Mouse (Mus musculus) adrenal gland, adult (tissue): ENCODE data around the gene Farsa.
"Not testable (repeated sequence)": the region's sequence is repeated elsewhere in the genome, so short reads cannot be mapped to it uniquely, and the experiment has no call there.

Experiments used
- DNase-seq, 2 experiments: peaks; one replicate each; pipeline ENCODE4 v3.0.0; 2022 to 2023; ENCODE audit warnings: low spot score in 1 of 2; ENCODE audit not compliant: inconsistent age in 2 of 2

Farsa gene

DNA sequence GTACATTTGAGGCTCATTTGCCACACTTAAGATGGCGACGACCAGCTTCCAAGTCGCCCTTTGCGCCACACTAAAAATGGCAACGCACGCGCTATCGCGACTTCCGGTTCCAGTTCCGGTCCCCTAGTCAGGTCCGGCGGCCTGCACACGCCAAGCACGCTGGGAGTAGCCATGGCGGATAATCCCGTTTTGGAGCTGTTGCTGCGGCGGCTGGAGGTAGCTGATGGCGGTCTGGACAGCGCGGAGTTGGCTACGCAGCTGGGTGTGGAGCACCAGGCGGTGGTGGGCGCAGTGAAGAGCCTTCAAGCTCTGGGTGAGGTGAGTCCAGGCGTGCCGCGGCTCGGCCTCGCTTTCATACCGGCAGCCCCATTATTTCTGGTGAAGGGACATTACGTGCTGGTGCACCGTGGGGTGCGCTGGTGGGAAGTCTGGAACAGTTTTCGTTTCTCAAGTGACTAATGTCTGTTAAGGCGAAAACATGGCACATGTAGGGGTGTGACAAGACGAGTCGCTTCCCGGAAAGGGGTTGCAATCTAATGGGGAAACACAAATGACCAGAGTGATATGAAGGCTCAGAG, at the start of gene Farsa:
Gene Farsa (plus strand): TSS at position 126 of the 578 bp plus-strand sequence.
- peak; percentile 93 to 97 for DNase-seq

DNA sequence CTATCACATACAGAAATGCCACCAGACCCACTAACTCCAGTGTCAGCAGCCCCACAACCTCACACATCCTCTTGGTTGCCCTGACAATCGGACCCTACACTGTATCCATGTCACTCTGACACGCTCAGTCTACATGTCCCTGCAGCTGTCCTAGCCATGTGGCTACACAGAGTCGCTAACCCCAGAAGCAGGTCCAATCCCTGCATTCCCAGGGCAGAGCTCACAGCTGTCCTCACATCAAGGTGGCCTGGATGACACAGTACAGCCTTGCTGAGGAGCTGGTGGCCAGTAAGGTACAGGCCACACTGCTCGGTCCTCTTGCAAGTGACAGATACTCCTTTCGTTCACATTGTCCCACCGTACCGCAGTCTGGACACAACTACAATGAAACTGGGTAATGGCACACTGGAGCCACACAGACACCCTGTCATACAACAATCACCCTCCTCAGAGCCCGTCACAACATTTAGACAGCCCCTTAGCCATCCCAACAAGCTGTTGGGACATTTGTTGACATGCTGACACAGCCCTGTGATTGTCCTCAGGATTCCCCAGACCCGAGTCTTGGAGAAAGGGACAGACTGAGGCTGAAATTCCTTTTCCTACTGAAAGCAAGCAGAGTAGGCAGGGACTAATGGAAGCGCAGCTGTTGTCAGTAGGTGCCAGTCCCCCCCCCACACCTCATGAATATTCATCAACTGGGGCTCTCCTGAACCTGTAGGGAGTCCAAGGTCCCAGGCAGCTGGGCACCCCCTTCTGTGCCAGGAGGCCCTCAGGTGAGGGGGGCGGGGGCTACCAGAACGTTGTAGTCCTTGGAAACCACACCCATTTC, 47.5 kb upstream of the Farsa start:
- DNase-seq, result no peak

DNA sequence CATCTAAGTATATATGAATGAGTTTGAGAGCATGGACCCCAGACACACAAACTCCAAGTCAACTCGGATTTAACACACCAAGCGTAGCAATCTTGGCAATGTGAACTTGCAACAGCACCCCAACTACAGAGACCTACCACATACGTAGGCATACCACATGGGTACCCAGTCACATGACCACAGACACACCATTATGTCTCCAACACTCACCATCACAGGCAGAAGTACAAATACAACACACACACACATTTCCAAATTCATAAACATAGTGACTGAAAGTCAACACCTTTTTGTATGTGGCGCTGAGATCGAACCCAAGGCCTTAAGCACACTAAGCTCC, 46.9 kb upstream of the Farsa start:
- DNase-seq, result no peak

DNA sequence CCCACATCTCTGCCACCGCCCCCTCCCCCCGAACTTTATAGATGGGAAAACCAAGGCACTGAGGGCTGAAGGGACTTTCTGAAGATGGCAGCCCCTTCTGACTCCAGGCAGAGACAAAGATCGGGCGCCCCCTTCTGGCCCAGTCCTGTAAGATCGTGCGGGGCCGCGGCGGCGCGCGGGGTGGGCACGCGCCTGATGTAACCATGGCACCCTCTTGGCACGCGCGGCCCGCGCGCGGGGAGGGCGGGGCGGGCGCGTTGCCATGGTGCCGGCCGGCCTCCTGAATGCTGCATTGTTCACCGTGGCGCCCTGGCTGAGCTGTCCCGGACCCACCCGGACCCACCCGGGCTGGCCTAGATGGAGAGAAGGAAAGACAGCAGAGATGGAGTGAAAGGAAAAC, 45.9 kb upstream of the Farsa start:
- peak; percentile 93 to 98 for DNase-seq

DNA sequence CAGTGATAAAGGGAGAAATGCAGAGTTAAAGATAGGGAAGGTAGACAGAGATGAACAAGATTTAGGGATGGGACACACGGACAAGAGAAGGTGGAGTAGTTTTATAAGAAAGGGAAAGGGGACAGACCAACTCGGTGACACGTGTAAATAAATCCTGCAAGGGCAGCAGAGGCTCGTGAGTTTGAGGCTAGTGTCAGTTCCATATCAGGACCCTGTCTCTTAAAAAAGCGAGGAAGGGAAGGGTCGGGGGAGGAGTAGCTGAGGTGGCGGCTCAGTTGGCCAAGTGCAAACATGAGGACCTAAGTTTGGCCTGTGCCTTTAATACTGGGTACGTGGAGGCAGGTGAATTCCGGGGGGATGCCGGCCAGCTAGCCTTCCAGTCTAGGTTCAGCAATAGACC, 45.5 kb upstream of the Farsa start:
- no peak for DNase-seq

DNA sequence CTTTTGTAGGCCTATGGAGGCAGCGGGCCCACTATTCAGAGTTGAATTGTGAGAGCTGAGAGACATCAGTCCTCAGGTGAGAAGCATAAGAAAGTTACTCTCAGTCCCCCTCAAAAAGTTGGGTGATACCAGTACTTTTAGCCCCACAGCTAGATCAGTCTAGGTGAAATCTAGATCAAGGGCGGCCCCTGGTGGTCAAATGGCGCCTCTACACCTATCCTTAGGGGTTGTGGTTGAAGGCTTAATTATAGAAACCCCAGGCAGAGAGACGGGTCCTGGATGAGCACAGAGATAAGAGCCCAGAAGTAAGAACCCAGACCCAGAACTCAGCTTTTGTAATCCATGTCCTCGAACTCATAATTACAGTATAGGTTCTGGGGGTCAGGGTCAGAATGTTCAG, 43.7 kb upstream of the Farsa start:
- peak; percentile 78 to 94 for DNase-seq

DNA sequence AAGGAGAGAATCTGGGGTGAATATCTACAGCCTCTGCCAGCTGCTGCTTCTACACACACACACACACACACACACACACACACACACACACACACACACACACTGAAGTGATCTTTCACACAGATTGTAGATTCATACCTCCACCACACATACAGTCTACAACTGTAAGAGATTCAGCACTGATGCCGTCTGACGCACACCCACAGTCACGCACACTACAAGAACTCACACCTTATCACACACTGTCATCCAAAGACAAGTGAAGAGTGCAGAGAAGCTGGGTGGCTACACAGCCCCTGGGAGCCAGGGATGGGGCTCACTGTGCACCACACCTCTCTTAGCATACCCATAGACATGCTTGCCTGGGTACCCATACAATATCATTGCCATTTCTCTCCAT, 43.0 kb upstream of the Farsa start:
- DNase-seq, result no peak

DNA sequence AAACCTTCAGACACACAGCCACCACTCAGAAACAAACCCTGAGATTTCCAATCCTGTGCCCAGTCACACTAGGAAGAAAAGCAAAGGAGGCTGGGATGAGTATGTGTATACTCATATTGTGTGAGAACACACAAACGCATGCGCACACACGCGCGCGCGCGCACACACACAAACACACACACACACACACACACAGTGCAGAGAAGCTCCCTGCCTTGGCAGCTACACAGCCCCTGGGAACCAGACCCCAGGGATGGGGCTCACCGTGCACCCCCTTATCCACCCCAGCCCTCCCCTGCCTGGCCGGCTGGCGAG, 42.6 kb upstream of the Farsa start:
- DNase-seq, result no peak

DNA sequence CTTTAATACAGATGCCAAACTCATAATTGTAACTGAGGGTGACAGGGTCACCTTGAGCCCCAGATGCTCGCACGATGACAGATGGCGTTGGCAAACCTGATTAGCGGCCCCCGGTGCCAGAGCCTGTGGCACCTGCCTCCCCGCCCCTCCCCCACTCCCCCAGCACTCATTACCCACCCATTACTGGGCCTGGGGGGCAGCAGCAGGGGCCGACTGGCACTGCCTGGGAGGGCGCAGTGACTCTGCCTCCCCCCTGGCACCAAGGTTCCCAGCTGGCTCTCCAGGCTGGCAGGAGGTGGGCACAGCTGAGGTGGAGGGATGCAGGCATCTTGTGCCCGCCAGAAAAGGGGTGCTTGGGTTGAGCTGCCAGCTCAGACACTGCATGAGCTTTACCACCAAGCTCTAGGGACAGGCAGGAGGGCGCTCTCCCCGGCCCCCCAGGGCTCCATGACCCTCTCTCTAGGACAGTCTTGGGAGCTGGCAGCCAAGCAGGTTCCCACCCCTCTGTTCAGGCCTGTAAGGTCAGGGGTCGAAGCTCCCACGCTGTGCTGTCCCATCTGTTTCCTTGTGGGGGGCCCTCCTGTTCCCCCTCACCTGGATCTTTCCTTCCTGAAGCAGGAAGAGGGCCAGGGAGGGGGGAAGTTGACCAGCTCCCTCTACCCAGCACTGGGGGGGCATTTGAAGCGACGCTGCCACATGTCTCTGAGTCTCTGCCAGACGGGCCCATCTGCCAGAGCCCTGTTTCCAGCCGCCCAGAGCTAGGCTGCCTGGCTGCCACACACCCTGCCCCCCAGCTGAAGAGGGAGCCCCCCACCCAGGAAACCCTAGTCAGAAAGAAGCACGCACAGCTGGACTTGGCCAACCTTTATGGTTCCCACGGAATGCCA, 42.0 kb upstream of the Farsa start:
- peak in 1 of 2 experiments; percentile 51 for DNase-seq

DNA sequence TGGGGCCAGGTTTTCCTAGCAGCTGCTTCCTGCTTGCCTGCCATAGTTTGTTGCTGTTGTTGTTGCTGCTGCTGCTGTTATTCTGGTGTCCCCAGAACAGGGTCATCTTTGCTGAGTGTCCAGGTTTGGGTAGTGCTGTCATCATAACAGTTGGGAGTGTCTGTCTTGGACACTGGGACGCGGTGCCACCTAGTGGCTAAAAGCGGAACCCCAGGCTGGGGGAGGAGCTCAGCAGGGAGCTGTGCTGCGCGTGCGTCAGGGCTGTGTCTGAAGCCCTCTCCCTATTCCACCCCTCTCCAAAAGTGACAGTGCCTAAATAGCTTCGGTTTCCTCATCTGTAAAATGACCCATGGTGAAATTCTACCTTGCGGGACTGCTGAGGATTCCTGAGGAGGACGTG, 41.2 kb upstream of the Farsa start:
- peak; percentile 92 to 98 for DNase-seq

DNA sequence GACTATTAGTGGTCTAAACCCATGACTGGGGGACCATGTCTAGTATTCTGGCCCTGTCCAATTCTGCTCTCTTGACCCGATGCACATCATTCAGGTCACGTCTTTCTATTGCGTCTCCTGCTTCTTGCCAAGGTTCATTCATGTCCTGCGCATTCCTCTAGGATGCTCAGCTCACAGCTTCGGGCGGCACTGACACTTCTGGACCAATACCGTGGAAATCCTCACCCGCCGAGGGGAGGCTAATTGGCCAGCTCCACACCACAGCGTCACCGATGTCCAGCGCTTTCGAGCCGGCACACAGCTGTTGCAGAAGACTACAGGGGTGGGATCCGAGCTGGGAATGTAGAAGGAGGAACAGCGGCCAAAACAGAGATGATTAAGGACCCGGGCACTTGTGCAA, 40.7 kb upstream of the Farsa start:
- DNase-seq, result peak in 1 of 2 experiments; percentile 33

DNA sequence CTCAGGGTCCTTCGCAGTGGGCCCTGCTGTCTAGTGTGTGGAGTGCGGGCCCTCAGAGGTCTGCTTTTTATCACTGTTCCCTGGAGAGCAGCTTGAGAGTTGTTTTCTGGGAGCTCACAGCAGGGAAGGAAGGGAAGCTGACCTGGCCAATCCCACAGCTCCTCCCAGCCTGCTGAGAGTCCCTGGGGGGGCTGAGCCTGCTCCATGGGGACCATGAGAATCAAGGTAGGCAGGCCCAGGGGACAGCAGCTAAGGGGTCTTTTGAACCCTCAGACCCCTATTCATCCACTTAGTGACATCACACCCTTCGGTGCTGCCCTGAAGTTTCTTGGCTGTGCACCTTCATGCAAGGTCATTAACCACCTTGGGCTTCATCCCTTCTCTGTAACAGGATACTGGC, 34.1 kb upstream of the Farsa start, which contains the start of gene Dand5:
Gene Dand5 (minus strand): TSS at position 101 of the 400 bp plus-strand sequence.
- DNase-seq, result no peak

DNA sequence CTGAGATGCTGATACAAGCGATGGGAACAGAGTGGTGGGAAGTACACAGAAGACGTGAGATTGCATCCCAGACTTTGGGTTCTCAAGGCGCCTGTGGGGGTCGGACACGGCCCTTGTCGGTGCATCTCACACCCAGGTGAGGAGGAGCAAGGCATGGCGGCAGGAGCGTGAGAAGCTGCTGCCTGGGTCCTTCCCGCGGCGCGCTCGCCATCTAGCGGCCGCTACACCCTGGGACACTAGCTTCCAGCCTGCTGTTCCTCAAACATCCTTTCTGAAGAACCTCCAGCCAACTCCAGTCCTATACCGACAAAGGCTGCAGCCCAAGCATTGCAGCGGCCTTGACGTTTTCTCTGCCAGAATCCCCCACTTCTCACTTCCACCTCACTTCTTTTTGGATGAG, 33.1 kb upstream of the Farsa start:
- DNase-seq, result peak; percentile 50 to 75

DNA sequence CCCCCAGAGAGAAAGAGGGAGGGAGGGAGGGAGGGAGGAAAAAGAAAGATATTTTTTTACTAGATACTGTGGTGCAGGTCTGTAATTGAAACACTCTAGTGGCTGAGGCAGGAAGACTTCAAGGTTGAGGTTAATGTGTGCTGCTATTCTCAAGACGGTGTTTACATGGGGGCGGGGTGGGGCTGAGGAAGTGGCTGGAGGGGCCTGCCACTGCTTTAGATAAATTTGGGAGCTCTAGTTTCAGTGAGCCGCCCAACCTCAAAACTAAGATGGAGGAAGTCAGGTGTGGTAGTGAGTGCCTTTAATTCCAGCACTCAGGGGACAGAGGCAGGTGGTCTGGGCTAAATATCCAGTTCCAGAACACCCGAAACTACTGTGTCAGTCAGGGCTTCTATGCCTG, 31.2 kb upstream of the Farsa start:
- DNase-seq, result no peak

DNA sequence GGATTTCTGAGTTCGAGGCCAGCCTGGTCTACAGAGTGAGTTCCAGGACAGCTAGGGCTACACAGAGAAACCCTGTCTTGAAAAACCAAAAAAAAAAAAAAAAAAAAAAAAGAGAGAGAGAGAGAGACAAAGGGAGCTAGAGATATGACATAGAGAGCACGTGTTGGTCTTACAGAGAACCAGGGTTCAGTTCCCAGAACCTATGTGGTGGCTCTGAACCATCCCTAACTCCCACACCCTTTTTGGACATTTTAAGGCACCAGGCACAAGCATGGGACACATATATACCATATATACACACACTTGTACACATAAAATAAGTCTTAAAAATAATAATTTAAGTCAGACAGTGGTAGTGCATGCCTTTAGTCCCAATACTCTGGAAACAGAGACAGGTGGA, 30.3 kb upstream of the Farsa start:
- not testable (repeated sequence) for DNase-seq

DNA sequence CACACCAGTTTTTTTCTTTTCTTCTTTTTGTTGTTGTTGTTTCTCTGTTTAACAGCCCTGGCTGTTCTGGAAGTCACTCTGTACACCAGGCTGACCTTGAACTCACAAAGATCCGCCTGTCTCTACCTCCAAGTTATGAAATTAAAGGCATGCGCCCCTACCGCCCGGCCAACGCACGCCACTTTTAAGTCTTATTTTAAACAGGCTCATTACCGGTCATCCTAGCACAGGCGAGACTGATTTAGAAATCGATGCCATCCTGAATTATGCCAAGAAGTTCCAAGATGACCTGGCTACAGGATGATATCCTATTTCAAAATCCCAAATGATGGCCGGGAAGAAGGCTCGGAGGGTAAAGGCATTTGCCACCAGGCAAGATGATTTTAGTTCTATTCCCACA, 25.3 kb upstream of the Farsa start, which contains the start of gene Gadd45gip1:
Gene Gadd45gip1 (plus strand): TSS at position 33 of the 400 bp plus-strand sequence.
- peak; percentile 69 to 88 for DNase-seq

DNA sequence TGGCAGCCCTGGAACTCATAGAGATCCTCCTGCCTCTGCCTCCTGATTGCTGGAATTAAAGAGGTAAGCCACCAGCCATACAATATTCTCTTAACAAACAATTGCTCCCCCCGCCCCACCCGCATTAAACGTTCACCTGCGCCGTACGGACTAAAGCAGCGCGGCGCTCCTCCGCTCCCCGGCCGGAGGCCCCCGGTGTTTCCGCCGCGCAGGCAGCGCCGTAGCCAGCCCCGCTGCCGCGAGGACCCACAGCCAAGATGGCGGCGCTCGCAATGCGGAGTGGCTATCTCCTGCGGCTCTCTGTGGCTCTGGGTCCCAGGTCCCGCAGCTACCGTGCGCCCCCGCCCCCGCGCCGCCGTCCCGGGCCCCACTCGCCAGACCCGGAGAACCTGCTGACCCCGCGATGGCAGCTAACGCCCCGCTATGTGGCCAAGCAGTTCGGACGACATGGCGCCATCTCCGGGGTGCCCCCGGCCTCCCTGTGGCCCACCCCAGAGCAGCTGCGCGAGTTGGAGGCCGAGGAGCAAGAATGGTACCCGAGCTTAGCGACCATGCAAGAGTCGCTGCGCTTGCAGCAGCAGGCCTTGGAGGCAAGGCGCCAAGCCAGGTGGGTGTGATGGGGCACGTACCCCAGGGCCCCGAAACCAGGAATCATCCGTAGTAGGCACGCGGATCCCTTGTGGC, 24.6 kb upstream of the Farsa start:
- DNase-seq, result peak; percentile 87 to 95

DNA sequence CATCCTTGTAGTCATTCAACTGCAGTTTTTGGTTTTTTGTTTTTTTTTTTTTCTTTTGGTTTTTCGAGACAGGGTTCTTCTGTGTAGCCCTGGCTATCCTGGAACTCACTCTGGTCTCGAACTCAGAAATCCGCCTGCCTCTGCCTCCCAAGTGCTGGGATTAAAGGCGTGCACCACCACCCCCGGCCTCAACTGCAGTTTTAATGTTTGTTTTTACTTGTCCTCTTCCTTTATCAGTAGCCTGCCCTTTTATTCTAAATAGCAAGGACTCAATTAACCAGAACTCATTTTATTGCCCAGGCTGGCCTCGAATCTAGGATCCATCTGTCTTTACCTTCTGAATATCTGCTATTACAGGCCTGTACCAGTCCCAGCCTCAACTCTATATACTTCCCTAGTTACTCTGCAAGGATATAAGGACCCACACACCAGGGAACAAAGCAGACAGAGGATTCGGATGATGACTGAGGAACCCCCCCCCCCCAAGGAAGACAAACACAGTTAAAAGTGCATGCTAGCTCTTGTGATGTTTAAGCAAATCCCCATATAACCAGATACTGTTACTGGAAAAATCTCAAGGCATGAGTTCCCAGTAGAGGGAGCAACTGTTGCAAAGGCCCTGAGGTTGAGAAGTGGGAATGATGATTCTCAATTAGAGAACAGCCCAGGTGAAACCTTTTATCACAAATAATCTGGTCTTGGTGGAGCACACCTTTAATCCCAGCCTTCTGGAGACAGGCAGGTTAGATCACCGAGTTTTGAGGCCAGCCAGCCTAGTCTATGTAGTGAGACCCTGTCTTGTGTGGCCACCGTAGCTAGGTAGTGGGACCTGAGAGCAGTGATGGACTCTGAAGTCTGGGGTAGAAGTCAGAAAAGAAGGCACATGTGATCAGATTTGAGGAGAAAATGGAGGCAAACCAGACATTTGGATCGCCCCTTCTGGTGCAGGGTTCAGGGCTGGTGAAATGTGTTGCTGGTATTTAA, 23.7 kb upstream of the Farsa start:
- peak in 1 of 2 experiments; percentile 59 for DNase-seq

DNA sequence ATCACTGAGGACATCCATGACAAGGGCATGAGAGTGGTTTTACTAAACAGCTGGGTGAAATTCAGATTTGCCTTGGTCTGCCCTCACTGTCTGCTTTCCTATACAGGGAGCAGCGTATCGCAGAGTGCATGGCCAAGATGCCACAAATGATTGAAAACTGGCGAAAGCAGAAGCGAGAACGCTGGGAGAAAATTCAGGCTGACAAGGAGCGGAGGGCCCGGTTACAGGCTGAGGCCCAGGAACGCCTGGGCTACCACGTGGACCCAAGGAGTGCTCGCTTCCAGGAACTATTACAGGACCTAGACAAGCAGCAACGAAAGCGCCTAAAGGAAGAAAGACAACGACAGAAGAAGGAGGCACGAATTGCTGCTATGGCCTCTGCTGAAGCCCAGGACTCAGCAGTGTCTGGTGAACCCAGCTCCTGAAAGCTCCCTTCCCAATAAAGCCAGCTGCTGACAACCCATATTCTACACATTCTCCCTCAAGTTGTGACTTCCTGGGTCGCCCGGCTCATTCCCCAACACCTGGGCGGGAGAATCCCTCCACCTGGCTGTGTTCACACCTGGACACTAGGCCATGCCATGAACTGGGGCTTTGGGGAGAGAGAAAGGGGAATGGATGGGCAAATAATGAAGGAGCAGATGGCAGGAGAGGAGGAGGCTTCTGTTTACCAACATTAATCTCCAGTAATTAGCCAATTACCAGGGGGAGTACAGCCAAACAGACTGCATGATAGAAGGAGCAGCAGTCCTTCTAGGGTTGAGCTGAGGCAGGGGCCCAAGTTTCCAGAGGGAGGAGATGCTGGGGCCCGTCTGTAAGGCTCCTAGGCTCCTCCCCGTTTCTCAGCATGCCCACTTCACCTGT, 22.6 kb upstream of the Farsa start:
- peak in 1 of 2 experiments; percentile 48 for DNase-seq
